Mouse (Mus musculus) lung, postnatal 36 days (tissue): ENCODE measurements around the gene Cdc42bpa.
A peak's percentile ranks its signal among the peaks of the same experiment; 100 is the strongest.

Source experiments
- DNase-seq: peaks from one replicate; pipeline ENCODE4 v3.0.0; 2022; ENCODE audit warnings: mixed read lengths

Cdc42bpa gene

GRCm38 (mm10) chr1:180169161-180169560 is 208.9 kb downstream of the Cdc42bpa start:
- no peak for DNase-seq

GRCm38 (mm10) chr1:180170071-180170470 is 209.8 kb downstream of the Cdc42bpa start:
- DNase-seq: no peak

- no peak for DNase-seq
Observed at GRCm38 (mm10) chr1:180171883-180172282, 211.6 kb downstream of the Cdc42bpa start.

GRCm38 (mm10) chr1:180172600-180172999 is 212.3 kb downstream of the Cdc42bpa start:
- DNase-seq: no peak

GRCm38 (mm10) chr1:180173017-180173416 is 212.7 kb downstream of the Cdc42bpa start:
- DNase-seq: no peak

- no peak for DNase-seq
Observed at GRCm38 (mm10) chr1:180174718-180175117, 214.4 kb downstream of the Cdc42bpa start.

- peak; percentile 52 for DNase-seq
Observed at GRCm38 (mm10) chr1:180175167-180175566, 214.9 kb downstream of the Cdc42bpa start.

GRCm38 (mm10) chr1:180175635-180176034 is 215.4 kb downstream of the Cdc42bpa start:
- DNase-seq: no peak

- no peak for DNase-seq
Observed at GRCm38 (mm10) chr1:180176784-180177183, 216.5 kb downstream of the Cdc42bpa start.

GRCm38 (mm10) chr1:180178340-180178739 is 218.1 kb downstream of the Cdc42bpa start:
- no peak for DNase-seq

GRCm38 (mm10) chr1:180179100-180179499 is 218.8 kb downstream of the Cdc42bpa start:
- no peak for DNase-seq

GRCm38 (mm10) chr1:180179840-180180239 is 219.6 kb downstream of the Cdc42bpa start:
- DNase-seq: no peak

- no peak for DNase-seq
Observed at GRCm38 (mm10) chr1:180181304-180181965, 221.2 kb downstream of the Cdc42bpa start.

GRCm38 (mm10) chr1:180181966-180182319 is 221.7 kb downstream of the Cdc42bpa start:
- DNase-seq: no peak

GRCm38 (mm10) chr1:180182731-180183130 is 222.5 kb downstream of the Cdc42bpa start:
- DNase-seq: no peak

- DNase-seq: no peak
Observed at GRCm38 (mm10) chr1:180183525-180184159, 223.4 kb downstream of the Cdc42bpa start.

GRCm38 (mm10) chr1:180184768-180185167 is 224.5 kb downstream of the Cdc42bpa start:
- no peak for DNase-seq

- DNase-seq: no peak
Observed at GRCm38 (mm10) chr1:180185877-180186276, 225.6 kb downstream of the Cdc42bpa start.

GRCm38 (mm10) chr1:180186371-180186770 is 226.1 kb downstream of the Cdc42bpa start:
- no peak for DNase-seq

- no peak for DNase-seq
Observed at GRCm38 (mm10) chr1:180188951-180189350, 228.7 kb downstream of the Cdc42bpa start.

GRCm38 (mm10) chr1:180191112-180191511 is 230.8 kb downstream of the Cdc42bpa start:
- DNase-seq: no peak

- DNase-seq: no peak
Observed at GRCm38 (mm10) chr1:180191651-180192220, 231.5 kb downstream of the Cdc42bpa start.

GRCm38 (mm10) chr1:180192866-180193265 is 232.6 kb downstream of the Cdc42bpa start:
- DNase-seq: no peak

- DNase-seq: no peak
Observed at GRCm38 (mm10) chr1:180193391-180193935, 233.2 kb downstream of the Cdc42bpa start.
